Mouse (Mus musculus) lung, embryonic 15.5 days (tissue): Measurements from ENCODE around the gene Stac. TPM values are rescaled to one million over a fixed set of nuclear protein-coding genes. Genes with fewer than 3 reads are reported as not detected.

Source experiments
- ATAC-seq: fragments of 200-750 bp; cut with Nextera tagmentation; 2 replicates; pipeline ENCODE4 v1.8.0; 2017; ENCODE audit warnings: moderate number of reproducible peaks, borderline replicate concordance; ENCODE audit not compliant: low FRiP score, low TSS enrichment; ENCODE audit errors: extremely low read depth
- H3K27ac ChIP-seq: fragments of 300-500 bp; sonication (generic); 2 replicates; pipeline ENCODE4 v1.5.1; 2015; ENCODE audit warnings: moderate library complexity, mild to moderate bottlenecking, inconsistent platforms
- H3K27me3 ChIP-seq: fragments of 300-500 bp; sonication (generic); 2 replicates; pipeline ENCODE4 v1.6.1; 2015; ENCODE audit warnings: inconsistent platforms
- H3K36me3 ChIP-seq: fragments of 300-500 bp; sonication (generic); 2 replicates; pipeline ENCODE4 v1.6.1; 2015; ENCODE audit warnings: inconsistent platforms
- H3K4me1 ChIP-seq: fragments of 300-500 bp; sonication (generic); 2 replicates; pipeline ENCODE4 v1.6.1; 2015; ENCODE audit warnings: inconsistent platforms
- H3K4me2 ChIP-seq: fragments of 300-500 bp; sonication (generic); 2 replicates; pipeline ENCODE4 v1.6.1; 2015; ENCODE audit warnings: inconsistent platforms, mild to moderate bottlenecking, moderate library complexity
- H3K4me3 ChIP-seq: fragments of 300-500 bp; sonication (generic); 2 replicates; pipeline ENCODE4 v1.5.1; 2015; ENCODE audit warnings: mild to moderate bottlenecking, inconsistent platforms
- H3K9ac ChIP-seq: fragments of 300-500 bp; sonication (generic); 2 replicates; pipeline ENCODE4 v1.6.1; 2015; ENCODE audit warnings: inconsistent platforms
- H3K9me3 ChIP-seq: fragments of 300-500 bp; sonication (generic); 2 replicates; pipeline ENCODE4 v1.6.1; 2016; ENCODE audit warnings: inconsistent platforms
- WGBS: fragments of 180-500 bp; shearing (Covaris S2); methylation state at CpG from one replicate; pipeline ENCODE4 v1.1.7; 2015; 5-methylcytosine and 5-hydroxymethylcytosine counted together
- polyA plus RNA-seq: library from polyadenylated mRNA; unstranded; fragments of >200 nt; fragmentation: Nextera tagmentation; extraction: Ambion mirVana; gene quantifications from 2 replicates; pipeline ENCODE4 v1.2.1, GENCODE M21; 2015

Stac gene
- polyA plus RNA-seq, 1 experiment from 2014 or later, result 1.1 TPM

- H3K4me2 ChIP-seq, result no peak overlapping the region
- ATAC-seq, result no peak
- H3K27ac ChIP-seq, result no peak overlapping the region
- no peaks in the 10 kb centered on the region for H3K4me1 ChIP-seq
- WGBS, result 67% methylated on average over 9 of the region's 9 CpGs
- no peaks in the 10 kb centered on the region for H3K27me3 ChIP-seq
- H3K9me3 ChIP-seq, result no peaks in the 10 kb centered on the region
- H3K9ac ChIP-seq, result no peak overlapping the region
- no peak overlapping the region for H3K4me3 ChIP-seq
- H3K36me3 ChIP-seq, result no peaks in the 10 kb centered on the region
These were observed 111.4 kb downstream of the Stac start for GRCm38 (mm10) chr9:111578784-111579183.

GRCm38 (mm10) chr9:111577453-111577852, 112.7 kb downstream of the Stac start:
- WGBS, result 73% methylated on average over 6 of the region's 6 CpGs
- H3K9me3 ChIP-seq, result no peaks in the 10 kb centered on the region
- no peak for ATAC-seq
- no peak overlapping the region for H3K4me2 ChIP-seq
- no peaks in the 10 kb centered on the region for H3K27me3 ChIP-seq
- no peak overlapping the region for H3K4me3 ChIP-seq
- H3K36me3 ChIP-seq, result no peaks in the 10 kb centered on the region
- H3K9ac ChIP-seq, result no peak overlapping the region
- H3K27ac ChIP-seq, result no peak overlapping the region
- no peaks in the 10 kb centered on the region for H3K4me1 ChIP-seq

- Histone ChIP-seq H3K27ac (no peak overlapping the region), H3K4me2 (no peak overlapping the region), H3K27me3 (no peaks in the 10 kb centered on the region), H3K9ac (no peak overlapping the region), H3K9me3 (no peaks in the 10 kb centered on the region), H3K4me3 (no peak overlapping the region), H3K4me1 (no peaks in the 10 kb centered on the region), H3K36me3 (no peaks in the 10 kb centered on the region)
- 44% methylated on average over 4 of the region's 4 CpGs for WGBS
- no peak for ATAC-seq
These were observed 114.3 kb downstream of the Stac start for GRCm38 (mm10) chr9:111575889-111576288.

GRCm38 (mm10) chr9:111573836-111574235, 116.3 kb downstream of the Stac start:
- Histone ChIP-seq H3K27me3 (no peaks in the 10 kb centered on the region), H3K27ac (no peak overlapping the region), H3K4me2 (no peak overlapping the region), H3K9ac (no peak overlapping the region), H3K9me3 (no peaks in the 10 kb centered on the region), H3K36me3 (no peaks in the 10 kb centered on the region), H3K4me1 (no peaks in the 10 kb centered on the region), H3K4me3 (no peak overlapping the region)
- ATAC-seq, result no peak
- whole genome bisulfite sequencing, result 84% methylated on average over 5 of the region's 5 CpGs

- no peaks in the 10 kb centered on the region for H3K9me3 ChIP-seq
- H3K4me2 ChIP-seq, result no peak overlapping the region
- ATAC-seq, result no peak
These were observed 118.5 kb downstream of the Stac start for GRCm38 (mm10) chr9:111571619-111572018.

DNA sequence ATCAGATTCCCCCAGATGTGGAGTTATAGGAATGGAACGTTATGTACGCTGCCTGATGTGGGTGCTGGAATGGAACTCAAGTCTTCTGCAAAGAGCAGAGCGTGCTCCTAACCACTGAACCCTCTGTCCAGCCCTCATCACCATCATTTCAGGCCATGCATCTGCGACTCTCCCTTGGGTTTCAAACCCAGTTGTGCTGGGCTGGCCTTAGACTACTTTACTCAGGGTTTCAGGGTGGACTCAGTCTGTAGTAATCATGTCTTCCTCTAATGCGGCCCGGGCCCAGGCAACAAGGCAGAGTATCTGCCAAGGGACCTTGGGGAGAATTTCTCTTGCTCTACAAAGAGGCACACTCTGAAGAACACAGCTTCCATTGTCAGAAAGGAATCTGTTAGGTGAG, 126.0 kb downstream of the Stac start:
- H3K36me3 ChIP-seq, result no peaks in the 10 kb centered on the region
- 0 out of 2 replicates have a peak, but pooled peaks cover 6% of the 10 kb centered on the region for H3K4me1 ChIP-seq
- ATAC-seq, result no peak
- no peak overlapping the region for H3K9ac ChIP-seq
- H3K9me3 ChIP-seq, result no peaks in the 10 kb centered on the region
- no peak overlapping the region for H3K4me2 ChIP-seq
- H3K27me3 ChIP-seq, result no peaks in the 10 kb centered on the region
- no peak overlapping the region for H3K27ac ChIP-seq
- H3K4me3 ChIP-seq, result no peak overlapping the region
- WGBS, result 91% methylated on average over 6 of the region's 6 CpGs

More at GRCm38 (mm10) chr9:111571619-111572018, 118.5 kb downstream of the Stac start:
- Histone ChIP-seq H3K9ac (no peak overlapping the region), H3K27me3 (no peaks in the 10 kb centered on the region), H3K4me3 (no peak overlapping the region), H3K27ac (no peak overlapping the region), H3K36me3 (no peaks in the 10 kb centered on the region), H3K4me1 (no peaks in the 10 kb centered on the region)
- 80% methylated on average over 5 of the region's 5 CpGs for WGBS

DNA sequence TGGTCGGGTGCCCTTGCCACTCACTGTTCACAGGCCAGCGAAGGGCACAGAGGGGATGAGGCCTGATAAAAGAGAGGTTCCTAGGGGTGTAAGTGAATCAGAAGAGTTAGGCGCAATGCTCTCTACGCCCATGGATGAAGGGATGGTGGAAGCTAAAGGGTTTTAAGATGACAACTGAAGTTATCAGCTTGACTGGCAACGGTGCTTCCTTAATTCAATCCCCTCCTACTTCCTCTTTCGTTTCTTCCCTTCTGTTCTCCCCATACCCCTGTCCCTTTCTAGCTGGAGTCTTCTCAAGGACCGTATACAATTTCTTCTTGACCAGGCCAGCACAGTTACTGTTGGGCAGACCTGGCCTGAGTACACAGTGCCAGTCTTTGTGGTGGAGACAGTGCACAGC, 126.9 kb downstream of the Stac start:
- Histone ChIP-seq H3K27ac (peak overlapping the region; percentile 4; the same call in 1 of the 2 replicates), H3K4me2 (peak overlapping the region; percentile 17), H3K9ac (no peak overlapping the region), H3K9me3 (no peaks in the 10 kb centered on the region), H3K36me3 (no peaks in the 10 kb centered on the region), H3K27me3 (no peaks in the 10 kb centered on the region), H3K4me3 (no peak overlapping the region), H3K4me1 (0 out of 2 replicates have a peak, but pooled peaks cover 6% of the 10 kb centered on the region)
- 62% methylated on average over 7 of the region's 7 CpGs for WGBS
- ATAC-seq, result no peak

GRCm38 (mm10) chr9:111562217-111562988, 127.7 kb downstream of the Stac start:
- Histone ChIP-seq H3K27ac (0 out of 2 replicates have a peak overlapping the region, but pooled peaks have one; percentile 4), H3K36me3 (no peaks in the 10 kb centered on the region), H3K27me3 (no peaks in the 10 kb centered on the region), H3K9me3 (no peaks in the 10 kb centered on the region), H3K4me1 (0 out of 2 replicates have a peak, but pooled peaks cover 6% of the 10 kb centered on the region), H3K4me2 (peak overlapping the region; percentile 17), H3K9ac (no peak overlapping the region), H3K4me3 (no peak overlapping the region)
- peak; percentile 62; the same call in 1 of the 2 replicates for ATAC-seq
- WGBS, result 42% methylated on average over 19 of the region's 19 CpGs

DNA sequence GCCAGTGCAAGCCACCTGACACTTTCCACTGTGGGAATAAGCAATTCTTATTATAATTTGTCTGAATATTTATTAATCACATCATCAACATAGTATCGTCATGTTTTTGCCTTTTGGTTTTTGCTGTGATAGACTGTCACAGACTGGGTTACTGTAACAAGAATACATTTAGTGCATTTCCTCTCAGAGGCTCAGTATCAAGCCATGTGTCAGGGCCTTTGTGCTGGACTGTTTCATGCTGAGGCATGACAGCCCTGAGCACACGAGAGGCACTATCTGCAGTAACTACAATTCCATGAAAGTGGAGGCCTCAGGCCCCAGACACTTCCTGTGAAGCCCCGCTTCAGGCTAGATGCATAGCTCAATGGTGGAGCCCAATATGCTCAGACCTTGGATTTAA, 133.4 kb downstream of the Stac start:
- Histone ChIP-seq H3K9ac (no peak overlapping the region), H3K27ac (no peak overlapping the region), H3K9me3 (no peaks in the 10 kb centered on the region), H3K4me2 (no peak overlapping the region), H3K4me3 (no peak overlapping the region), H3K27me3 (no peaks in the 10 kb centered on the region), H3K36me3 (no peaks in the 10 kb centered on the region), H3K4me1 (no peaks in the 10 kb centered on the region)
- WGBS, result 65% methylated on average over 3 of the region's 3 CpGs
- no peak for ATAC-seq

GRCm38 (mm10) chr9:111552865-111553264, 137.3 kb downstream of the Stac start:
- Histone ChIP-seq H3K9me3 (no peaks in the 10 kb centered on the region), H3K4me2 (no peak overlapping the region), H3K27ac (no peak overlapping the region), H3K27me3 (no peaks in the 10 kb centered on the region), H3K4me3 (no peak overlapping the region), H3K9ac (no peak overlapping the region), H3K36me3 (no peaks in the 10 kb centered on the region), H3K4me1 (peaks cover 8% of the 10 kb centered on the region; the same call in 1 of the 2 replicates)
- WGBS, result 16% methylated on average over 3 of the region's 3 CpGs
- ATAC-seq, result peak; percentile 56; the same call in 1 of the 2 replicates

DNA sequence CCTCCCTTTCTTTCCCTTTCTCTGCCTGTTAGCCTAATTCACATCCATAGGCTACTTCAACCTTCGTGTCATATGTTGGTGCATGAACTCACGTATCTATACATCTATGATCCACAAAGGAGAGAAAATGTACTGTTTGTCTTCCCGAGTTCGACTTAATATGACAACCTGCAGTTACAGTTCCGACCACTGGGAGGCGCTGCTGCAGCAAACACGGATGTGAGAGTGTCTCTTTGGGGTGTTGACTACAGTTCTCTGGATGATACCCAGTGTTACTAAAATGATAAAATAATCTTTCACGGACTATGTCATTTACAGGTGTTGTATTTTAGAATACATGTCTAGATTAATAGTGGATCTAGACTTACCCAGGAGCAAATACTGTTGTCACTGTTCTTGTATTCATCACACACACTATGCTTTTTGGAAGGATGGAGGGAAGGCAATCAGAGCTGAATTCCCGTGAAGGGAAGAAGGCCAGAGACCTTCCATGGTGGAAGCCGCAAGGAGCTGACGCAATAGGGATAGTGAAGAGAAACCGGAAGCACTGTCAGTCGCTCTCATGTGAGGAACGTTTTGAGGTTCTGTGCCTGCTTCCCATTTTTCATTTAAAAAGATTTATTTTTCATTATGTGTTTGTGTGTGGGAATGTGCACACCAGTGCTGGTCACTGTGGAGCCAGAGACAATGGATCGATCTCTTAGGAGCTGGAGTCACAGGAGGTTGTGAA, 138.5 kb downstream of the Stac start:
- Histone ChIP-seq H3K9ac (no peak overlapping the region), H3K36me3 (no peaks in the 10 kb centered on the region), H3K4me2 (no peak overlapping the region), H3K4me1 (peaks cover 8% of the 10 kb centered on the region; the same call in 1 of the 2 replicates), H3K27ac (no peak overlapping the region), H3K9me3 (no peaks in the 10 kb centered on the region), H3K4me3 (no peak overlapping the region), H3K27me3 (no peaks in the 10 kb centered on the region)
- ATAC-seq, result no peak
- WGBS, result 63% methylated on average over 15 of the region's 15 CpGs

- no peak for ATAC-seq
- Histone ChIP-seq H3K4me1 (peaks cover 8% of the 10 kb centered on the region; the same call in 1 of the 2 replicates), H3K9me3 (no peaks in the 10 kb centered on the region), H3K4me2 (no peak overlapping the region), H3K9ac (no peak overlapping the region), H3K4me3 (no peak overlapping the region), H3K27me3 (no peaks in the 10 kb centered on the region), H3K36me3 (no peaks in the 10 kb centered on the region), H3K27ac (no peak overlapping the region)
- 69% methylated on average over 8 of the region's 8 CpGs for WGBS
These were observed 139.2 kb downstream of the Stac start for GRCm38 (mm10) chr9:111550963-111551321.
